Mouse (Mus musculus): ENCODE data around the gene Gprc6a. TPM values are rescaled to one million over a fixed set of nuclear protein-coding genes. Genes with fewer than 3 reads are reported as not detected.

Gene Gprc6a
- polyA plus RNA-seq, 1 experiment = not detected

DNA sequence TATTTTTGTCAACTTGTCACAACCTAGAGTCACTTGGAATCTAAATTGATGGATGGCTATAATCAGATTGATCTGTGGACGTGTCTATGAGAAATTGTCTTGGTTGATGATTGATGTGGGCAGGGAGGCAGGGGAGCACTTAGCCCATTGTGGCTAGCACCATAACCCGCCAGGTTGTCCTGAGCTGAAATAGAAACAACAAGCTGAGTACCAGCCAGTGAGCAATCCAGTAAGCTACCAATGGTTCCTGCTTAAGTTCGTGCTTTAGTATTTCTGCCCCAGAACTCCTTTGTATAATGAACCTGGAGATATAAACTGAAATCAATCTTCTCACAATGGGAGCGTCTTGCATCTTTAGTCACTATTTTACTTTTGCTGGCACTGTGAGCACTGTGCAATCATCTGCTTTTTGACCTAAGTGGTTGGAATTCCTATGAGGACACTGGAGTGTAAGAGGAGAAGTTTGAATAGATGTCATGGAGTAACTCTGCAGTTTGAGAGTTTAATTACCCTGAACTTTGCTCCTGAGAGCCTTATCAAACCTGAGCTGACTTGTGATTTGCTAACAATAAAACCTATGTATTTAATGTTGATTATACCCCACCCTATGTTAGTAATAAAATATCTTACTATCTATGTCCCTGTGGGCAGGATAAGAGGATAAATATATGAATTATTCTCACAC lies 21.4 kb downstream of the Gprc6a start:
- no peak overlapping the region for H3K4me3 ChIP-seq (ENCODE audit: insufficient read depth, low read depth, low read length)
- no peaks in the 10 kb centered on the region for H3K4me1 ChIP-seq (ENCODE audit: control insufficient read depth, insufficient read depth, insufficient read length, low read length)
- H3K27ac ChIP-seq (replicated peaks; ENCODE audit: low read depth, low read length) = no peak overlapping the region

DNA sequence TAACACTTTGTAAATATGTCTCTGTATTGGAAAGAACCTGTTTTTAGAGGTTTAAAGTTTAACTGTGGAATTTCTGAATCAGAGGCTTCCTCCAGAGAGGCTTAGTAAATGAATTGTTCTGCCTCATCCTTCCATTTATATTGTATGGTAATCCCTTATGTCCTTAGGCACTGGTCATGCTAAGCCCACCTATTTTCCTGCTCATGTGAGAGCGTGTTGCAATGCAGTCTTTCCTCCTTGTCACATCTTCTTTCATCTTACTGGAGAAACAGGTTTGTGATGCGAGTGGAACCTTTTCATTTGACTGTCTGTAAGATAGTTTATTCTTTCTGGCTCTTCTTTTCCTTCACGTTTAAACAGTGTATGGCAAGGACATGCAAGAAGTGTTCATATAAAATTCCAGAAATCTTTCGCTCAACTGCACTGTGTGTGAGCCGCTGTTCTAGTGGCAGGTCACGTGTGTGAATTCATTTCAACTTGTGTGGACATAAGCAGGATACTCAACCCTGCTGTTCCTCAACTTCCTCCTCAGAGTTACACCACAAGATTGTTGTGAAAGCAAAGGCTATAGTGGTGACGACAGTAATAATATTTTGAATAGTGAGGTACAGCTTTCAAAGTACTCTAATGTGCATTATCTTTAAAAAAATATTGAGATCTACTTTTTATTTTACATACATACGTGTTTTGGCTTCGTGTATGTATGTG lies 34.2 kb downstream of the Gprc6a start:
- H3K27ac ChIP-seq (replicated peaks; ENCODE audit: low read depth, low read length) = no peak overlapping the region
- no peaks in the 10 kb centered on the region for H3K4me1 ChIP-seq (ENCODE audit: control insufficient read depth, insufficient read depth, insufficient read length, low read length)
- H3K4me3 ChIP-seq (ENCODE audit: insufficient read depth, low read depth, low read length) = no peak overlapping the region

DNA sequence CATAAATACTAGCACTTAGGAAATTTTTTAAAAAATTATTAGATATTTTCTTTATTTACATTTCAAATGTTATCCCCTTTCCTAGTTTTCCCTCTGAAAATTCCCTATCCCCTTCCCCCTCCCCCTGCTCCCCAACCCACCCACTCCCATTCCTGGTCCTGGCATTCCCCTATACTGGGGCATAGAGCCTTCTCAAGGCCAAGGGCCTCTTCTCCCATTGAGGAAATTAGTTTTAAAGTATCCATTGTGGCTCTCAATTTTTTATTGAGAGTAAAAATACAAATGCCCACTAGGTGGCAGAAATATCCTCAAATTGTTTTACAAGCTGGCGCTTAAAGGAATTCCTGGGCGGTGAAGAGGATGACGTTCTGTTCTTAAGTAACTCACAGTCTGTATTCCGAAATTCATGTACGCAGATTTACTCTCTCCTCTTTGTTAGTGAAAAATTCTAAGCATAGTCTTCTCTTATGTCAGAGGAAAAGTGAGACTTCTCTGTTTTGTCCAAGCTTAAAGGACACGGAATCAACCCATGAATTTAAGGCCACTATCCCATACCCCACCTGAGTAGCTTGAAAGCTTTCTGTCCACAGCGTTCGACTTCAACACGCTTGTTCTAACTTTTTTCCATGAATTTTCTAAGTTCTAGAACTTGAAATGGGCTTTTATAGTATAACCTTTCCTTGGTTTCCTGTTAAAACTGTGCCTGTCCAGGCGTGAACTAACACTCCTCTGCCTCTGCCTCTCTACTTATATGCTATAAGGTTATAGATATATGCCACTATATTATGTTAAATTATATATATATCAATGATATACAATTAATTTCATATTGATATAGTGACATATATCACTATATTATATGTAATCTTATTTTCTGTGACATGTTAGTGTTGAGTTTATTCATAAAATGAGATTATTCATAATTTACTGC lies 36.0 kb downstream of the Gprc6a start:
- Histone ChIP-seq H3K27ac (replicated peaks; ENCODE audit: low read depth, low read length) (no peak overlapping the region), H3K4me3 (ENCODE audit: insufficient read depth, low read depth, low read length) (no peak overlapping the region), H3K4me1 (ENCODE audit: control insufficient read depth, insufficient read depth, insufficient read length, low read length) (no peaks in the 10 kb centered on the region)

DNA sequence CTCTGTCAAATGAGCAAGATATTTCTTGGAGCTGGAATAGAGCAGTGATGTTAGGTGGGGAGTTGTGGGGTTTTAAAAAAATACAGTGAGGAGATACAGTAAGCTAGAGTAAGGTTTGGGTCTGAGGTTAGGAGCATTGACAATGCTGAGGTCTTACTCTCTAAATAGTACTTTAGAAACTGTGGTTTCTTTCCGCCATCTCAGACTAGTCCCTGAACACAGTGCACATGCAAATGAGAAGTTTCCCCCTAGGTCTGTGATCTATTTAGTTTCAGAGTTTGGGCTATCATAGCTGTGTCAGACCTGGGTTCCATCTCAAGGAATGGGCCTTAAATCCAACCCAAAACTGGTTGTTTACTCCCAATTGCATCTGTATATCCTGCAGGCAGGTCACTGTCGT lies 39.7 kb downstream of the Gprc6a start:
- Histone ChIP-seq H3K4me3 (ENCODE audit: insufficient read depth, low read depth, low read length) (no peak overlapping the region), H3K4me1 (ENCODE audit: control insufficient read depth, insufficient read depth, insufficient read length, low read length) (no peaks in the 10 kb centered on the region), H3K27ac (replicated peaks; ENCODE audit: low read depth, low read length) (no peak overlapping the region)

DNA sequence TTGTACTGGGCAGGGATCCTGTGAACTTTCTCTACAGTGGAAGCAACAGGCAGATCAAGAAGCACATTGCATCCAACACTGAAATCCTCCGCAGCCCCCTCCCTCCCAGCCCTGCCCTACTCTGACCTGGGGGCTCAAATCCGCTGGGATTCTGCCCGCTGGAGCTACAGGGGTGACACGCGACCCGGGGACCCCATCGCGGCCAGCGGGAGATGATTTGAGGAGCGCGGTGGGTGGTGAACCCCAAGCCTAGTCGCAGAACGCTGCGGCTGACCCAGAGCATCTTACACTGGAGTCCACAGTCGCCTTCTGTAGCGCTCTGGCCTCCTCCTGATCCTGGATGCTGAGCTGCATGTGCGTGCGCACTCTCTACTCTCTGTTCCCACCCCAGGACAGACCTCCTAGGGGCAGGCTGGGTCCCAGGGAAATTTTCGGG lies 41.1 kb downstream of the Gprc6a start, which contains the start of gene Fam162b:
Gene Fam162b (minus strand): TSS at position 379 of the 436 bp plus-strand sequence.
- no peak within 1 kb of the TSS for H3K4me3 ChIP-seq (ENCODE audit: insufficient read depth, low read depth, low read length)
- H3K27ac ChIP-seq (replicated peaks; ENCODE audit: low read depth, low read length) = no peak within 1 kb of the TSS
- H3K4me1 ChIP-seq (ENCODE audit: control insufficient read depth, insufficient read depth, insufficient read length, low read length) = no peaks in the 10 kb centered on the region

DNA sequence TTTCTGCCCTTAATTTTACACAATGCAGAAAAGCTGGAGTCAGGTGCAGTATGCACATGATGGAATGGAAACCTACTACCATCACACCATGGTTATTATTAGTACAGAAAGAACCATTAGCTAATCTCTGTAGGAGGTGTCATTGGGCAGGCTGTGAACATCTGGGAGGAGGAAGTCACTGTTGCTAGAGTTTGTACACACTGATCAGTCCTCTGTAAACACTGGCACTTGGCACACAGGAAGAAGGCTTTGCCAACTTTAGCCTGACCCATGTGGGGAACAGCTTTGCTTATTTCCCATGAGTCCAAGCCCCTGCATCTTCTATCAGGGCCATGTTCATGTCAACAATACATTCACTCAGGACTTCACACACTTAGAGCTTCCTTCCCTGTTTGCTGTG lies 46.3 kb downstream of the Gprc6a start:
- H3K4me3 ChIP-seq (ENCODE audit: insufficient read depth, low read depth, low read length) = no peak overlapping the region
- no peak overlapping the region for H3K27ac ChIP-seq (replicated peaks; ENCODE audit: low read depth, low read length)
- H3K4me1 ChIP-seq (ENCODE audit: control insufficient read depth, insufficient read depth, insufficient read length, low read length) = no peaks in the 10 kb centered on the region

DNA sequence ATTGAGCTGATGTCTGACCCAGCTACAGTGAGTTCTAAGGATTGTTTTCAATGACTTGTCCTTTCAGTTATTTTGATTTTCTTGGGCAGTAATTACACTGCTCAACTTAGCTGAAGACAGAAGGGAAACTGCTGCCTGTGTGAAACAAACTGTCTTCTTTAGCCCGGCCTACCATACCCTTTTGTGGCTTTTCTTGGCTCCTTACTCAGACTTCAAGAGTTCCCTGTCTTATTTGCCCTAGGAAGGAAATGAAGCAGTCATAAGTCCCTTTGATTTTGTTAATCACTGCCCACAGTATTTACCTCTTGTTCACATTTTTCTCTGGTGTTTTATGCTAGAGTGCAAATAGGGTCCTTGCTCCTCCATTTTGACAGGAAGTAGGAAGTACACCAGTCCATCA lies 46.9 kb downstream of the Gprc6a start:
- Histone ChIP-seq H3K4me3 (ENCODE audit: insufficient read depth, low read depth, low read length) (no peak overlapping the region), H3K4me1 (ENCODE audit: control insufficient read depth, insufficient read depth, insufficient read length, low read length) (no peaks in the 10 kb centered on the region), H3K27ac (replicated peaks; ENCODE audit: low read depth, low read length) (no peak overlapping the region)

DNA sequence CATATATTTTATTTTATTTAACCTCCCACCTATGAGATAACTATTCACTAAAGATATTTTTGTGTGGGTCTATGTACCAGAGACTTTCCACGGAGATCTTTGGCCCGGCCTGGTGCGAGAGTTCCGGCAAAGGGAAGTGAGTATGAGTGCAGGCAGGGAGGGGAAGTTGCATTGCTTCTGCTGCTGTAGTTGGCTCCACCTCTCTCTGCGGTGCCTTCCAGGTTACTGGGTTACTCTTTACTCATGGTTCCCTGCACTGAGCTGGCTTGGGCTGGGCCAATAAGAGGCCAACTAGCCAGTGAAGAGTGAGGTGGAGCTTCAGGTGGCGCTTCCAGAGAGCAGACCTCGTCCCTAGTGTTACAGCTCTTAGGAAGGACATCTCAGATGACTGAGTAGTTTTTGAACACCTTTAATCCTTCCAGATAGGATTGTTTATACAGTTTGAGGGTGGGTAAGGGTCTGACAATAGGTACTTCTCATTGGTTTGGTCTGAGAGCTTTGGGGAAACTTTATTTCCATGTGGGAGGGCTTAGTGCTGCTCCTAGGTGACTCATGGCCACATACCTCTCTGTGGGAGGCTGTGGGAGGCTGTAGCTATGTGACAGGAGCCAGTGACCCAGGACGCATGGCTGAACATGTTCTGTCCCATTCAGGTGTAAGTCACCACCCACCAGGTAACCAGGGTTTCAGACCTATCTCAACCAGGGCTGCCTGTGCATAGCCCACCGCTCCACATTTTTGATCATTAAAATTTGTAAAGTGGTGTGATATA lies 59.9 kb downstream of the Gprc6a start:
- H3K4me3 ChIP-seq (ENCODE audit: insufficient read depth, low read depth, low read length) = no peak overlapping the region
- no peaks in the 10 kb centered on the region for H3K4me1 ChIP-seq (ENCODE audit: control insufficient read depth, insufficient read depth, insufficient read length, low read length)
- H3K27ac ChIP-seq (replicated peaks; ENCODE audit: low read depth, low read length) = no peak overlapping the region

Other genes starting within 250 kb of the Gprc6a start
- gene Gm49339, start 150.8 kb downstream of the Gprc6a start, polyA plus RNA-seq (2012; ENCODE audit: insufficient read depth, insufficient read length, missing spikeins) = 2.9 TPM in 1 of 2 replicates, not detected in the other
- 1.0 and 2.3 TPM in 2 replicates for gene Lilr4b, start 150.8 kb downstream of the Gprc6a start, polyA plus RNA-seq (2012; ENCODE audit: insufficient read depth, insufficient read length, missing spikeins)
- gene Lilrb4a, start 140.5 kb downstream of the Gprc6a start, polyA plus RNA-seq (2012; ENCODE audit: insufficient read depth, insufficient read length, missing spikeins) = 5.8 and 7.6 TPM in 2 replicates
- not detected in 2 replicates for gene Fam162b, start 40.9 kb downstream of the Gprc6a start, polyA plus RNA-seq (2012; ENCODE audit: insufficient read depth, insufficient read length, missing spikeins)
- gene Rfx6, start 46.3 kb upstream of the Gprc6a start, polyA plus RNA-seq (2012; ENCODE audit: insufficient read depth, insufficient read length, missing spikeins) = not detected in 2 replicates